Mouse (Mus musculus) right cerebral cortex, postnatal 4 days (tissue): ENCODE results near the gene Kcnf1.

Source experiments
- DNase-seq: peaks from one replicate; pipeline ENCODE4 v3.0.0-alpha.2; 2022

Kcnf1 gene

GRCm38 (mm10) chr12:17176757-17177092 is at the start of gene Kcnf1:
Kcnf1 (minus strand) TSS chr12:17176888.
- DNase-seq, result no peak

GRCm38 (mm10) chr12:17225012-17225411 is 48.3 kb upstream of the Kcnf1 start:
- DNase-seq, result no peak

- DNase-seq, result no peak
These were observed 46.4 kb upstream of the Kcnf1 start for GRCm38 (mm10) chr12:17223050-17223449.

GRCm38 (mm10) chr12:17221891-17222428 is 45.3 kb upstream of the Kcnf1 start:
- no peak for DNase-seq

- DNase-seq, result no peak
These were observed 43.9 kb upstream of the Kcnf1 start for GRCm38 (mm10) chr12:17220631-17221030.

- DNase-seq, result no peak
These were observed 42.4 kb upstream of the Kcnf1 start for GRCm38 (mm10) chr12:17219107-17219506.

GRCm38 (mm10) chr12:17218390-17218789 is 41.7 kb upstream of the Kcnf1 start:
- no peak for DNase-seq

GRCm38 (mm10) chr12:17215751-17216150 is 39.1 kb upstream of the Kcnf1 start:
- DNase-seq, result no peak

- no peak for DNase-seq
These were observed 26.0 kb upstream of the Kcnf1 start for GRCm38 (mm10) chr12:17202492-17203322.

- DNase-seq, result no peak
These were observed 21.9 kb upstream of the Kcnf1 start for GRCm38 (mm10) chr12:17198621-17199020.

GRCm38 (mm10) chr12:17194140-17194539 is 17.5 kb upstream of the Kcnf1 start:
- DNase-seq, result no peak

- no peak for DNase-seq
These were observed 16.6 kb upstream of the Kcnf1 start for GRCm38 (mm10) chr12:17193311-17193710.

- DNase-seq, result no peak
These were observed 16.2 kb upstream of the Kcnf1 start for GRCm38 (mm10) chr12:17192887-17193286.

- DNase-seq, result no peak
These were observed 7.7 kb upstream of the Kcnf1 start for GRCm38 (mm10) chr12:17184303-17184775.

GRCm38 (mm10) chr12:17183788-17184187 is 7.1 kb upstream of the Kcnf1 start:
- no peak for DNase-seq

- DNase-seq, result peak; percentile 73
These were observed 489 bp downstream of the Kcnf1 start for GRCm38 (mm10) chr12:17176041-17176756.

GRCm38 (mm10) chr12:17175531-17175951 is 1.1 kb downstream of the Kcnf1 start:
- peak; percentile 45 for DNase-seq

GRCm38 (mm10) chr12:17175124-17175523 is 1.6 kb downstream of the Kcnf1 start:
- DNase-seq, result no peak

- DNase-seq, result no peak
These were observed 2.4 kb downstream of the Kcnf1 start for GRCm38 (mm10) chr12:17174134-17174893.

GRCm38 (mm10) chr12:17170406-17170805 is 6.3 kb downstream of the Kcnf1 start:
- DNase-seq, result no peak

- no peak for DNase-seq
These were observed 10.6 kb downstream of the Kcnf1 start for GRCm38 (mm10) chr12:17166116-17166515.

GRCm38 (mm10) chr12:17163996-17164395 is 12.7 kb downstream of the Kcnf1 start:
- DNase-seq, result no peak

GRCm38 (mm10) chr12:17159549-17159948 is 17.1 kb downstream of the Kcnf1 start:
- no peak for DNase-seq
